Mouse (Mus musculus): Measurements from ENCODE around the gene Ccp110.

Gene Ccp110

GRCm38 (mm10) chr7:118725459-118725858 lies 13.1 kb downstream of the Ccp110 start:
- no peak for DNase-seq (ENCODE audit: low spot score in 2 of 2)

GRCm38 (mm10) chr7:118728846-118729587 lies 16.7 kb downstream of the Ccp110 start:
- no peak for DNase-seq (ENCODE audit: low spot score in 2 of 2)

- no peak for DNase-seq (ENCODE audit: low spot score in 2 of 2)
Observed at GRCm38 (mm10) chr7:118731781-118732180, 19.4 kb downstream of the Ccp110 start.

- DNase-seq (ENCODE audit: low spot score in 2 of 2) = no peak
Observed at GRCm38 (mm10) chr7:118733225-118733624, 20.9 kb downstream of the Ccp110 start.

- DNase-seq (ENCODE audit: low spot score in 2 of 2) = no peak
Observed at GRCm38 (mm10) chr7:118738730-118739129, 26.4 kb downstream of the Ccp110 start.

- peak; percentile 75 to 90 for DNase-seq (ENCODE audit: low spot score in 2 of 2)
Observed at GRCm38 (mm10) chr7:118739975-118740531, 27.7 kb downstream of the Ccp110 start, which contains the start of gene Vps35l. Gene Vps35l, plus strand, starts transcription at chr7:118740226.

GRCm38 (mm10) chr7:118740532-118741338 lies 28.4 kb downstream of the Ccp110 start:
- DNase-seq (ENCODE audit: low spot score in 2 of 2) = peak; percentile 86 to 93

GRCm38 (mm10) chr7:118742278-118742677 lies 29.9 kb downstream of the Ccp110 start:
- no peak for DNase-seq (ENCODE audit: low spot score in 2 of 2)

- DNase-seq (ENCODE audit: low spot score in 2 of 2) = no peak
Observed at GRCm38 (mm10) chr7:118744766-118745165, 32.4 kb downstream of the Ccp110 start.

GRCm38 (mm10) chr7:118747891-118748672 lies 35.7 kb downstream of the Ccp110 start:
- no peak for DNase-seq (ENCODE audit: low spot score in 2 of 2)

GRCm38 (mm10) chr7:118749706-118750105 lies 37.4 kb downstream of the Ccp110 start:
- DNase-seq (ENCODE audit: low spot score in 2 of 2) = no peak

- no peak for DNase-seq (ENCODE audit: low spot score in 2 of 2)
Observed at GRCm38 (mm10) chr7:118751625-118752024, 39.3 kb downstream of the Ccp110 start.

- DNase-seq (ENCODE audit: low spot score in 2 of 2) = no peak
Observed at GRCm38 (mm10) chr7:118755756-118756155, 43.4 kb downstream of the Ccp110 start.

- DNase-seq (ENCODE audit: low spot score in 2 of 2) = no peak
Observed at GRCm38 (mm10) chr7:118756490-118757265, 44.3 kb downstream of the Ccp110 start.

- no peak for DNase-seq (ENCODE audit: low spot score in 2 of 2)
Observed at GRCm38 (mm10) chr7:118758369-118758768, 46.0 kb downstream of the Ccp110 start.

GRCm38 (mm10) chr7:118759372-118759771 lies 47.0 kb downstream of the Ccp110 start:
- no peak for DNase-seq (ENCODE audit: low spot score in 2 of 2)

- no peak for DNase-seq (ENCODE audit: low spot score in 2 of 2)
Observed at GRCm38 (mm10) chr7:118763939-118764338, 51.6 kb downstream of the Ccp110 start.

- no peak for DNase-seq (ENCODE audit: low spot score in 2 of 2)
Observed at GRCm38 (mm10) chr7:118764725-118765124, 52.4 kb downstream of the Ccp110 start.

- no peak for DNase-seq (ENCODE audit: low spot score in 2 of 2)
Observed at GRCm38 (mm10) chr7:118765604-118766003, 53.3 kb downstream of the Ccp110 start.

GRCm38 (mm10) chr7:118766119-118766833 lies 53.9 kb downstream of the Ccp110 start:
- DNase-seq (ENCODE audit: low spot score in 2 of 2) = peak; percentile 5 to 55

Measured in thymus, postnatal 10 days (tissue).